Mouse (Mus musculus): ENCODE results near the gene Scaf11.

DNA sequence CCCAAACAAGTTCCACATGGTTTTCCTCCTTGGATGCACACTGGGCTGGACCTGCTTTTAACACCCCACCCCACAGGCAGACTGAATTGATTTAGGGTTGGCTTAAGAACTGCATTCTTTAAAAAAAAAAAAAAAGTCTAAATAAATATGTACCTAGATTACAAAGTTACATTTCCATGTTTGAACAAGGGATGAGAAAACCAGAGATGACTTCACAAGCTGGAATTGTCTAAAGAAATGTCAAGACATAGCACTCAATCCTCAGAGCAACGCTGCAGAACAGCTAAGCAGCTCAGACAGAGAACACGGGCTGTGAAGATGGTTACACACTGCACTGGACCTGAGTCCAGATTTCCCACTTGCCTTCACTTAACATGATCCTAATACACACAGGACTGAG lies 53.5 kb downstream of the Scaf11 start:
- TF ChIP-seq CTCF (IDR thresholded peaks at IDR 0.05; ENCODE audit: low read depth) (no peak), EP300 (optimal IDR thresholded peaks at IDR 0.05) (no peak)
